Mouse (Mus musculus): ENCODE measurements around the gene Trim2. TPM values are rescaled to one million over a fixed set of nuclear protein-coding genes. Genes with fewer than 3 reads are reported as not detected.

Trim2 gene
- total RNA-seq, 2 experiments from 2014 or later, result 14.7 to 15.8 TPM

- no peak for DNase-seq (ENCODE audit: low spot score in 2 of 2)
Measured at GRCm38 (mm10) chr3:84157011-84157410, 149.7 kb downstream of the Trim2 start.

GRCm38 (mm10) chr3:84156105-84156504 is 150.6 kb downstream of the Trim2 start:
- DNase-seq (ENCODE audit: low spot score in 2 of 2), result no peak

- peak; percentile 99 for DNase-seq (ENCODE audit: low spot score in 2 of 2)
Measured at GRCm38 (mm10) chr3:84155558-84156006, 151.1 kb downstream of the Trim2 start, which contains the start of gene Mnd1. TSS of gene Mnd1 (minus strand) at chr3:84155786.

- DNase-seq (ENCODE audit: low spot score in 2 of 2), result no peak
Measured at GRCm38 (mm10) chr3:84155146-84155545, 151.5 kb downstream of the Trim2 start.

GRCm38 (mm10) chr3:84154721-84155141 is 151.9 kb downstream of the Trim2 start:
- DNase-seq (ENCODE audit: low spot score in 2 of 2), result no peak

GRCm38 (mm10) chr3:84149831-84150230 is 156.8 kb downstream of the Trim2 start:
- no peak for DNase-seq (ENCODE audit: low spot score in 2 of 2)

GRCm38 (mm10) chr3:84140947-84141346 is 165.7 kb downstream of the Trim2 start:
- no peak for DNase-seq (ENCODE audit: low spot score in 2 of 2)

- no peak for DNase-seq (ENCODE audit: low spot score in 2 of 2)
Measured at GRCm38 (mm10) chr3:84136509-84136908, 170.2 kb downstream of the Trim2 start.

GRCm38 (mm10) chr3:84135933-84136332 is 170.7 kb downstream of the Trim2 start:
- DNase-seq (ENCODE audit: low spot score in 2 of 2), result no peak

GRCm38 (mm10) chr3:84135387-84135786 is 171.3 kb downstream of the Trim2 start:
- no peak for DNase-seq (ENCODE audit: low spot score in 2 of 2)

GRCm38 (mm10) chr3:84131369-84131768 is 175.3 kb downstream of the Trim2 start:
- DNase-seq (ENCODE audit: low spot score in 2 of 2), result no peak

- no peak for DNase-seq (ENCODE audit: low spot score in 2 of 2)
Measured at GRCm38 (mm10) chr3:84130776-84131175, 175.9 kb downstream of the Trim2 start.

GRCm38 (mm10) chr3:84128871-84129870 is 177.5 kb downstream of the Trim2 start:
- no peak for DNase-seq (ENCODE audit: low spot score in 2 of 2)

GRCm38 (mm10) chr3:84127431-84127830 is 179.2 kb downstream of the Trim2 start:
- DNase-seq (ENCODE audit: low spot score in 2 of 2), result no peak

- no peak for DNase-seq (ENCODE audit: low spot score in 2 of 2)
Measured at GRCm38 (mm10) chr3:84126721-84127120, 180.0 kb downstream of the Trim2 start.

GRCm38 (mm10) chr3:84125704-84126289 is 180.9 kb downstream of the Trim2 start:
- no peak for DNase-seq (ENCODE audit: low spot score in 2 of 2)

GRCm38 (mm10) chr3:84123461-84123860 is 183.2 kb downstream of the Trim2 start:
- no peak for DNase-seq (ENCODE audit: low spot score in 2 of 2)

GRCm38 (mm10) chr3:84118718-84119117 is 188.0 kb downstream of the Trim2 start:
- DNase-seq (ENCODE audit: low spot score in 2 of 2), result no peak

- no peak for DNase-seq (ENCODE audit: low spot score in 2 of 2)
Measured at GRCm38 (mm10) chr3:84118178-84118577, 188.5 kb downstream of the Trim2 start.
